Mouse (Mus musculus): Measurements from ENCODE around the gene Porcn. TPM values are rescaled to one million over a fixed set of nuclear protein-coding genes. Genes with fewer than 3 reads are reported as not detected.
A peak's percentile ranks its signal among the peaks of the same experiment; 100 is the strongest.

The Porcn gene
- polyA plus RNA-seq, 1 experiment from 2014 or later: 23.8 TPM

DNA sequence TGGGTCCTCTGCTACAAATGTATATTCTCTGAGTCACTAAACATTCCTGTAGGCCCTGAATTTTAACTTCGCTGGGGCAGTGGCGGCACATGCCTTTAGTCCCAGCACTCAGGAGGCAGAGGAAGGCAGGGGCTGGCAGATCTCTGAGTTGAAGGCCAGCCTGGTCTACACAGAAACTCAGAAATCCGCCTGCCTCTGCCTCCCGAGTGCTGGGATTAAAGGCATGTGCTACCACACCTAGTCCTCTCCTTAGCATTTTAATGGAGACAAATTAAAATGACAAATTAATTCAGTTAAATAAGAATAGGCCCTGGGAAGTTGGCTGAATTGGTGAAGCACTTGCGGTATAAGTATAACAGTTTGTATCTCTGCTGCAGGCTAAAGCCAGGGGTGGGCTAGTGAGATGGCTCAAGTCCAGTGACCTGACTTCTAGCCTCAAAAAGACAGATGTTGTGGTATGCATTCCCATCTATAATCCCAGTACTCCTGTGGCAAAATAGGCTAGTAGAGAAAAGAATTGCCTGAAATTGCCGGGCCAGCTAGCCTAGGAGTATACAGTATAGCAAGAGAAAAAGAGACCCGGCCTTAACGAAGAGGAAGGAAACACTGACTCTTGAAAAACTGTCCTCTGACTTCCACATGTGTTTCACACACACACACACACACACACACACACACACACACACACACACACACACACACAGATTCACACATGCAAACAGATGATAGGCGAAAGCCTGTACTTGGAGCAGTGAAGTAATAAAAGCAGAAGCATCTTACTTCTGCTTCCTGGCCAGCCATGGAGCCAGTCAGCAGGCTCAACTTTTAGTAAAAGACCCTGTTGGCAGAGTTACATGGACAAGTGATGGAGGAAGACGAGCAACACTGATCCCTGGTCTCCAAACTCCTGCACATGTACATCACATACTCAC, 38.3 kb downstream of the Porcn start:
- no peak for ATAC-seq (ENCODE audit: insufficient read depth, low FRiP score, low TSS enrichment)
- H3K4me2 ChIP-seq (ENCODE audit: low read depth): no peak overlapping the region
- H3K27ac ChIP-seq (ENCODE audit: low read depth, low read length): no peak overlapping the region

DNA sequence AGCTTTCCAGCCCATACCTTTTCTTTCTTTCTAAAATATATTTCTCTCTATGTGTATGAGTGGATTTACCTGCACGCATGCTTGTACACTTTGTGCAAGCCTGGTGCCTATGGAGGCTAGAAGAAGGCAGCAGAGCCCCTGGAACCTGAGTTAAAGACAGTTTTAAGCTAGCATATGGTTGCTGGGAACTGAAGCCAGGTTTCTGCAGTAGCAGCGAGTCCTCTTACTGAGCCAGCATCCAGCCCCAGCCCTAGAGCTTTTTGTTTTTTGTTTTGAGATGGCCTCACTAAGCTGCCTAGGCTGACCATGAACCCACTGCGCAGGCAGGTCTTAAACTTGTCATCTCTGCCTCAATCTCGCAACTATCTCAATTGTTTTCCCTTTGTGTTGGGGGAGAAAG, 41.9 kb downstream of the Porcn start:
- H3K27me3 ChIP-seq (ENCODE audit: control insufficient read depth, insufficient read depth, low read length): no peaks in the 10 kb centered on the region
- no peak overlapping the region for H3K27ac ChIP-seq (ENCODE audit: low read depth, low read length)
- no peaks in the 10 kb centered on the region for H3K36me3 ChIP-seq (ENCODE audit: control insufficient read depth, insufficient read depth, low read length)
- no peak overlapping the region for H3K4me3 ChIP-seq (ENCODE audit: low read depth, low read length)
- WGBS: 95% methylated on average over 4 of the region's 4 CpGs
- H3K9ac ChIP-seq (ENCODE audit: low read length): no peak overlapping the region
- no peaks in the 10 kb centered on the region for H3K4me1 ChIP-seq (ENCODE audit: control insufficient read depth, insufficient read depth, low read length)
- no peaks in the 10 kb centered on the region for H3K9me3 ChIP-seq (ENCODE audit: control insufficient read depth, low read length)
- ATAC-seq (ENCODE audit: insufficient read depth, low FRiP score, low TSS enrichment) (no peak), DNase-seq (ENCODE audit: low spot score) (no peak)
- no peak overlapping the region for H3K4me2 ChIP-seq (ENCODE audit: low read depth)

More for the DNA sequence above, 38.3 kb downstream of the Porcn start:
- WGBS: 88% methylated on average over 10 of the region's 10 CpGs
- H3K9ac ChIP-seq (ENCODE audit: low read length): no peak overlapping the region
- no peaks in the 10 kb centered on the region for H3K36me3 ChIP-seq (ENCODE audit: control insufficient read depth, insufficient read depth, low read length)
- no peaks in the 10 kb centered on the region for H3K27me3 ChIP-seq (ENCODE audit: control insufficient read depth, insufficient read depth, low read length)
- H3K4me3 ChIP-seq (ENCODE audit: low read depth, low read length): no peak overlapping the region
- no peaks in the 10 kb centered on the region for H3K4me1 ChIP-seq (ENCODE audit: control insufficient read depth, insufficient read depth, low read length)
- no peak for DNase-seq (ENCODE audit: low spot score)
- no peaks in the 10 kb centered on the region for H3K9me3 ChIP-seq (ENCODE audit: control insufficient read depth, low read length)

DNA sequence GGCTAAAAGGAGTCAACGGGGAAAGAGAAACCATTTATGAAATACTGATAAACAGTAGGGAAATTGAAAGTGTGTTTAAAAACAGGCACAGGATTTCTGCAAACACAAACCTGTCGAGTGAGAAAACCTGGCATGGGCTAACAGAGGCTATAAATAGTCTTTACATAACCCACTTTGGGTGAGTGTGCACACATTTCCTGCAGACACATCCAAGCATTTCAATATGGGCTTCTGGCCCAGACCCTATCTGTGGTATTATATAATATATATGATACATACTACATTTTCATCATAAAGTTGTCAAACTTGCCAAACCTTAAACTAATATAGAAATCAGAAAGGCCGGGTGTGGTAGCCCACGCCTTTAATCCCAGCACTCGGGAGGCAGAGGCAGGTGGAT, 43.2 kb downstream of the Porcn start:
- H3K27ac ChIP-seq (ENCODE audit: low read depth, low read length): no peak overlapping the region
- H3K9me3 ChIP-seq (ENCODE audit: control insufficient read depth, low read length): no peaks in the 10 kb centered on the region
- H3K4me1 ChIP-seq (ENCODE audit: control insufficient read depth, insufficient read depth, low read length): no peaks in the 10 kb centered on the region
- no peaks in the 10 kb centered on the region for H3K27me3 ChIP-seq (ENCODE audit: control insufficient read depth, insufficient read depth, low read length)
- no peak for DNase-seq (ENCODE audit: low spot score)
- WGBS: 88% methylated on average over 5 of the region's 5 CpGs
- H3K4me3 ChIP-seq (ENCODE audit: low read depth, low read length): no peak overlapping the region
- ATAC-seq (ENCODE audit: insufficient read depth, low FRiP score, low TSS enrichment): no peak
- H3K4me2 ChIP-seq (ENCODE audit: low read depth): no peak overlapping the region
- no peaks in the 10 kb centered on the region for H3K36me3 ChIP-seq (ENCODE audit: control insufficient read depth, insufficient read depth, low read length)
- H3K9ac ChIP-seq (ENCODE audit: low read length): no peak overlapping the region

DNA sequence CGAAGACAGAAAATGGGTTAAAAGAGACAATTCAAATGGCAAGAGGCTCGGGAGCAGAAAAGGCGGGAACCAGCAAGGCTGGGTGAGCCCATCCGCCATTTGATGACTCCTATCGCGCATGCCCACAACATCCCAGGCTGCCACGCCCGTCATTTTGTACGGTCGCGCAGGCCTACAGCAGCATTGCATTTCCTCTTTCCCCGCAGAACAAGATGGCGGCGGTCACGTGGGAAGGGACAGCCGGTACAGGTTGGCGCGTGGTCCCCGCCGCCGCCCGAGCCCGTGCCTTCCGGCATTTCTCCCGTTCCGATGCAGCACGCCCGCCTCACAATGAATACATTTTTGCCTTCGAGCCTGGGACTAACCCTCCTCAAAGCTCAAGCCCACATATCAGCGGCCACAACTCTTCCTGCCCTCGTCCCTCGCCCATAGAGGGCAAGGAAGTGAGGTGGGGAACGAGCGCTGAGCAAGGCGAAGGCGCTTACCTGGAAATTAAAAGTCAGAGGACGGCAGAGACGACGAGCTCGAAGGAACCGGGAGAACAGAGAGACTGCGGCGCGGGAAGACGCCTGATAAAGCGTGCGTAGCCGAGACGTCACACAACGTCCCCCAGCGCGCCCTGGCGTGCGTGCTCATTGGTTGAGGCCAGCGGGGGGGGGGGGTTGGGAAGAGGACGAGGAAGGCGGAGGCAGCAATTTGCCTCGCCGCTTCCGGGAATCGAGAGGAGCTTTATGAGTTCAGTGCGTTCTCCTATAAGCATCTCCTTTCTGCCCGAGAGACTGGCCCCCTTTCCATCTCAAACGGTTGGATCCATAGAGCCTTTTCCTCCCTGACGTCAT, 61.0 kb downstream of the Porcn start, which contains the start of gene Rbm3:
Gene Rbm3, minus strand, starts transcription at position 728 of the 839 bp plus-strand sequence.
- Histone ChIP-seq H3K4me2 (ENCODE audit: low read depth) (peak within 1 kb of the TSS; percentile 69), H3K4me3 (ENCODE audit: low read depth, low read length) (peak within 1 kb of the TSS; percentile 58), H3K27me3 (ENCODE audit: control insufficient read depth, insufficient read depth, low read length) (no peaks in the 10 kb centered on the region), H3K27ac (ENCODE audit: low read depth, low read length) (peak within 1 kb of the TSS; percentile 91), H3K4me1 (ENCODE audit: control insufficient read depth, insufficient read depth, low read length) (peaks cover 6% of the 10 kb centered on the region), H3K36me3 (ENCODE audit: control insufficient read depth, insufficient read depth, low read length) (peaks cover 6% of the 10 kb centered on the region; the same call in 1 of the 2 replicates), H3K9me3 (ENCODE audit: control insufficient read depth, low read length) (no peaks in the 10 kb centered on the region), H3K9ac (ENCODE audit: low read length) (peak within 1 kb of the TSS; percentile 87)
- peak; percentile 94 for ATAC-seq (ENCODE audit: insufficient read depth, low FRiP score, low TSS enrichment)
- WGBS: 27% methylated on average over 58 of the region's 65 CpGs
- DNase-seq (ENCODE audit: low spot score): peak; percentile 86

Other genes starting within 250 kb of the Porcn start
- gene Gata1, start 228.5 kb downstream of the Porcn start, polyA plus RNA-seq (2014; fragmentation: Nextera tagmentation; extraction: Ambion mirVana): 4.7 and 4.9 TPM in 2 replicates
- gene Glod5, start 188.0 kb downstream of the Porcn start, polyA plus RNA-seq (2014; fragmentation: Nextera tagmentation; extraction: Ambion mirVana): not detected in 2 replicates
- gene Suv39h1, start 131.8 kb downstream of the Porcn start, polyA plus RNA-seq (2014; fragmentation: Nextera tagmentation; extraction: Ambion mirVana): 82.5 and 84.8 TPM in 2 replicates
- gene Was, start 116.0 kb downstream of the Porcn start, polyA plus RNA-seq (2014; fragmentation: Nextera tagmentation; extraction: Ambion mirVana): 0.19 and 0.32 TPM in 2 replicates
- gene Wdr13, start 73.6 kb downstream of the Porcn start, polyA plus RNA-seq (2014; fragmentation: Nextera tagmentation; extraction: Ambion mirVana): 25.6 and 27.3 TPM in 2 replicates
- gene Rbm3, start 60.6 kb downstream of the Porcn start, polyA plus RNA-seq (2014; fragmentation: Nextera tagmentation; extraction: Ambion mirVana): 400 and 423 TPM in 2 replicates
- 13.5 and 14.8 TPM in 2 replicates for gene Tbc1d25, start 30.3 kb downstream of the Porcn start, polyA plus RNA-seq (2014; fragmentation: Nextera tagmentation; extraction: Ambion mirVana)
- gene Ebp, start 13.0 kb downstream of the Porcn start, polyA plus RNA-seq (2014; fragmentation: Nextera tagmentation; extraction: Ambion mirVana): 34.5 and 34.9 TPM in 2 replicates
- 48.0 and 55.7 TPM in 2 replicates for gene Ftsj1, start 45.9 kb upstream of the Porcn start, polyA plus RNA-seq (2014; fragmentation: Nextera tagmentation; extraction: Ambion mirVana)
- gene Slc38a5, start 64.6 kb upstream of the Porcn start, polyA plus RNA-seq (2014; fragmentation: Nextera tagmentation; extraction: Ambion mirVana): 3.8 and 4.5 TPM in 2 replicates
- not detected in 2 replicates for gene Ssxb10, start 120.9 kb upstream of the Porcn start, polyA plus RNA-seq (2014; fragmentation: Nextera tagmentation; extraction: Ambion mirVana)
- gene Ssxb9, start 160.5 kb upstream of the Porcn start, polyA plus RNA-seq (2014; fragmentation: Nextera tagmentation; extraction: Ambion mirVana): not detected in 2 replicates
- not detected in 2 replicates for gene Ssxb1, start 206.8 kb upstream of the Porcn start, polyA plus RNA-seq (2014; fragmentation: Nextera tagmentation; extraction: Ambion mirVana)

All from neural tube, embryonic 11.5 days (tissue).